Mouse (Mus musculus): ENCODE measurements at regions not wholly inside any gene's neighbourhood (a gene's known extent, or its start where the extent isn't known, plus 50 kb on each side); places are given as distances from the start of the nearest gene placed in this dataset.

GRCm38 (mm10) chr3:52832421-52832820, 184.6 kb downstream of the Cog6 start:
- no peaks in the 10 kb centered on the region for H3K9me3 ChIP-seq (ENCODE audit: control insufficient read depth, low read length)
- H3K4me3 ChIP-seq (ENCODE audit: low read depth, low read length), result no peak overlapping the region
- 89% methylated on average over 5 of the region's 5 CpGs for WGBS
- no peak for DNase-seq (ENCODE audit: low spot score)
- H3K4me1 ChIP-seq (replicated peaks; ENCODE audit: control insufficient read depth, insufficient read depth, low read length), result no peaks in the 10 kb centered on the region
- H3K4me2 ChIP-seq (replicated peaks; ENCODE audit: low read depth, low read length), result no peak overlapping the region
- no peaks in the 10 kb centered on the region for H3K36me3 ChIP-seq (ENCODE audit: control insufficient read depth, insufficient read depth, low read length)
- no peaks in the 10 kb centered on the region for H3K27me3 ChIP-seq (ENCODE audit: control insufficient read depth, insufficient read depth, low read length)
- no peak for ATAC-seq (ENCODE audit: low FRiP score)
- H3K9ac ChIP-seq (ENCODE audit: low read depth, low read length), result no peak overlapping the region
- H3K27ac ChIP-seq (ENCODE audit: low read depth, low read length), result no peak overlapping the region

GRCm38 (mm10) chr3:52831986-52832385, 185.1 kb downstream of the Cog6 start:
- no peak overlapping the region for H3K9ac ChIP-seq (ENCODE audit: low read depth, low read length)
- no peaks in the 10 kb centered on the region for H3K4me1 ChIP-seq (replicated peaks; ENCODE audit: control insufficient read depth, insufficient read depth, low read length)
- H3K27me3 ChIP-seq (ENCODE audit: control insufficient read depth, insufficient read depth, low read length), result no peaks in the 10 kb centered on the region
- H3K4me2 ChIP-seq (replicated peaks; ENCODE audit: low read depth, low read length), result no peak overlapping the region
- no peak overlapping the region for H3K4me3 ChIP-seq (ENCODE audit: low read depth, low read length)
- ATAC-seq (ENCODE audit: low FRiP score) (no peak), DNase-seq (ENCODE audit: low spot score) (no peak)
- no peaks in the 10 kb centered on the region for H3K9me3 ChIP-seq (ENCODE audit: control insufficient read depth, low read length)
- H3K36me3 ChIP-seq (ENCODE audit: control insufficient read depth, insufficient read depth, low read length), result no peaks in the 10 kb centered on the region
- H3K27ac ChIP-seq (ENCODE audit: low read depth, low read length), result no peak overlapping the region
- 89% methylated on average over 1 of the region's 1 CpGs for WGBS

GRCm38 (mm10) chr3:52830101-52830500, 186.9 kb downstream of the Cog6 start:
- Histone ChIP-seq H3K4me1 (replicated peaks; ENCODE audit: control insufficient read depth, insufficient read depth, low read length) (no peaks in the 10 kb centered on the region), H3K4me2 (replicated peaks; ENCODE audit: low read depth, low read length) (no peak overlapping the region), H3K27me3 (ENCODE audit: control insufficient read depth, insufficient read depth, low read length) (no peaks in the 10 kb centered on the region), H3K9ac (ENCODE audit: low read depth, low read length) (no peak overlapping the region), H3K4me3 (ENCODE audit: low read depth, low read length) (no peak overlapping the region), H3K27ac (ENCODE audit: low read depth, low read length) (no peak overlapping the region), H3K36me3 (ENCODE audit: control insufficient read depth, insufficient read depth, low read length) (no peaks in the 10 kb centered on the region), H3K9me3 (ENCODE audit: control insufficient read depth, low read length) (no peaks in the 10 kb centered on the region)
- no peak for ATAC-seq (ENCODE audit: low FRiP score)
- 94% methylated on average over 3 of the region's 3 CpGs for WGBS
- no peak for DNase-seq (ENCODE audit: low spot score)

- WGBS, result 90% methylated on average over 6 of the region's 6 CpGs
- DNase-seq (ENCODE audit: low spot score) (no peak), ATAC-seq (ENCODE audit: low FRiP score) (no peak)
- Histone ChIP-seq H3K4me3 (ENCODE audit: low read depth, low read length) (no peak overlapping the region), H3K27ac (ENCODE audit: low read depth, low read length) (no peak overlapping the region), H3K9ac (ENCODE audit: low read depth, low read length) (no peak overlapping the region), H3K36me3 (ENCODE audit: control insufficient read depth, insufficient read depth, low read length) (no peaks in the 10 kb centered on the region), H3K4me1 (replicated peaks; ENCODE audit: control insufficient read depth, insufficient read depth, low read length) (no peaks in the 10 kb centered on the region), H3K9me3 (ENCODE audit: control insufficient read depth, low read length) (no peaks in the 10 kb centered on the region), H3K27me3 (ENCODE audit: control insufficient read depth, insufficient read depth, low read length) (no peaks in the 10 kb centered on the region), H3K4me2 (replicated peaks; ENCODE audit: low read depth, low read length) (no peak overlapping the region)
Measured at GRCm38 (mm10) chr3:52829069-52829468, 188.0 kb downstream of the Cog6 start.

- Histone ChIP-seq H3K9ac (ENCODE audit: low read depth, low read length) (no peak overlapping the region), H3K27ac (ENCODE audit: low read depth, low read length) (no peak overlapping the region), H3K4me1 (replicated peaks; ENCODE audit: control insufficient read depth, insufficient read depth, low read length) (no peaks in the 10 kb centered on the region), H3K4me3 (ENCODE audit: low read depth, low read length) (no peak overlapping the region), H3K9me3 (ENCODE audit: control insufficient read depth, low read length) (no peaks in the 10 kb centered on the region), H3K27me3 (ENCODE audit: control insufficient read depth, insufficient read depth, low read length) (no peaks in the 10 kb centered on the region), H3K4me2 (replicated peaks; ENCODE audit: low read depth, low read length) (no peak overlapping the region), H3K36me3 (ENCODE audit: control insufficient read depth, insufficient read depth, low read length) (no peaks in the 10 kb centered on the region)
- DNase-seq (ENCODE audit: low spot score) (no peak), ATAC-seq (ENCODE audit: low FRiP score) (no peak)
- WGBS, result 74% methylated on average over 4 of the region's 4 CpGs
Measured at GRCm38 (mm10) chr3:52828473-52828872, 188.6 kb downstream of the Cog6 start.

- no peak overlapping the region for H3K27ac ChIP-seq (ENCODE audit: low read depth, low read length)
- ATAC-seq (ENCODE audit: low FRiP score), result no peak
- no peaks in the 10 kb centered on the region; the same call in 1 of the 2 replicates for H3K27me3 ChIP-seq (ENCODE audit: control insufficient read depth, insufficient read depth, low read length)
- H3K9me3 ChIP-seq (ENCODE audit: control insufficient read depth, low read length), result no peaks in the 10 kb centered on the region
- H3K4me2 ChIP-seq (replicated peaks; ENCODE audit: low read depth, low read length), result no peak overlapping the region
- H3K4me1 ChIP-seq (replicated peaks; ENCODE audit: control insufficient read depth, insufficient read depth, low read length), result 0 out of 2 replicates have a peak, but pooled peaks cover 3% of the 10 kb centered on the region
- DNase-seq (ENCODE audit: low spot score), result no peak
- H3K36me3 ChIP-seq (ENCODE audit: control insufficient read depth, insufficient read depth, low read length), result no peaks in the 10 kb centered on the region
- no peak overlapping the region for H3K4me3 ChIP-seq (ENCODE audit: low read depth, low read length)
- 52% methylated on average over 5 of the region's 5 CpGs for WGBS
- no peak overlapping the region for H3K9ac ChIP-seq (ENCODE audit: low read depth, low read length)
Measured at GRCm38 (mm10) chr3:52822848-52823247, 194.2 kb downstream of the Cog6 start.

GRCm38 (mm10) chr3:52821450-52821849, 195.6 kb downstream of the Cog6 start:
- Histone ChIP-seq H3K27ac (ENCODE audit: low read depth, low read length) (no peak overlapping the region), H3K4me1 (replicated peaks; ENCODE audit: control insufficient read depth, insufficient read depth, low read length) (0 out of 2 replicates have a peak, but pooled peaks cover 3% of the 10 kb centered on the region), H3K4me2 (replicated peaks; ENCODE audit: low read depth, low read length) (no peak overlapping the region), H3K4me3 (ENCODE audit: low read depth, low read length) (no peak overlapping the region), H3K9me3 (ENCODE audit: control insufficient read depth, low read length) (no peaks in the 10 kb centered on the region), H3K36me3 (ENCODE audit: control insufficient read depth, insufficient read depth, low read length) (no peaks in the 10 kb centered on the region), H3K27me3 (ENCODE audit: control insufficient read depth, insufficient read depth, low read length) (no peaks in the 10 kb centered on the region; the same call in 1 of the 2 replicates), H3K9ac (ENCODE audit: low read depth, low read length) (no peak overlapping the region)
- DNase-seq (ENCODE audit: low spot score) (no peak), ATAC-seq (ENCODE audit: low FRiP score) (no peak)
- 24% methylated on average over 5 of the region's 5 CpGs for WGBS

GRCm38 (mm10) chr3:52818401-52818800, 198.6 kb downstream of the Cog6 start:
- WGBS, result 91% methylated on average over 4 of the region's 4 CpGs
- Histone ChIP-seq H3K9me3 (ENCODE audit: control insufficient read depth, low read length) (no peaks in the 10 kb centered on the region), H3K4me1 (replicated peaks; ENCODE audit: control insufficient read depth, insufficient read depth, low read length) (peaks cover 3% of the 10 kb centered on the region; the same call in 1 of the 2 replicates), H3K36me3 (ENCODE audit: control insufficient read depth, insufficient read depth, low read length) (no peaks in the 10 kb centered on the region), H3K27me3 (ENCODE audit: control insufficient read depth, insufficient read depth, low read length) (no peaks in the 10 kb centered on the region; the same call in 1 of the 2 replicates), H3K9ac (ENCODE audit: low read depth, low read length) (no peak overlapping the region), H3K27ac (ENCODE audit: low read depth, low read length) (no peak overlapping the region), H3K4me3 (ENCODE audit: low read depth, low read length) (no peak overlapping the region), H3K4me2 (replicated peaks; ENCODE audit: low read depth, low read length) (no peak overlapping the region)
- DNase-seq (ENCODE audit: low spot score) (no peak), ATAC-seq (ENCODE audit: low FRiP score) (no peak)

- 88% methylated on average over 6 of the region's 6 CpGs for WGBS
- Histone ChIP-seq H3K4me1 (replicated peaks; ENCODE audit: control insufficient read depth, insufficient read depth, low read length) (peaks cover 1% of the 10 kb centered on the region; the same call in 1 of the 2 replicates), H3K27me3 (ENCODE audit: control insufficient read depth, insufficient read depth, low read length) (no peaks in the 10 kb centered on the region; the same call in 1 of the 2 replicates), H3K27ac (ENCODE audit: low read depth, low read length) (no peak overlapping the region), H3K9ac (ENCODE audit: low read depth, low read length) (no peak overlapping the region), H3K9me3 (ENCODE audit: control insufficient read depth, low read length) (no peaks in the 10 kb centered on the region), H3K4me3 (ENCODE audit: low read depth, low read length) (no peak overlapping the region), H3K36me3 (ENCODE audit: control insufficient read depth, insufficient read depth, low read length) (no peaks in the 10 kb centered on the region), H3K4me2 (replicated peaks; ENCODE audit: low read depth, low read length) (no peak overlapping the region)
- ATAC-seq (ENCODE audit: low FRiP score) (no peak), DNase-seq (ENCODE audit: low spot score) (no peak)
Measured at GRCm38 (mm10) chr3:52817416-52817815, 199.6 kb downstream of the Cog6 start.

Measured in hindbrain, embryonic 11.5 days (tissue).